Mouse (Mus musculus) testis, adult 10 weeks (tissue): ENCODE measurements around the gene Gm10057. TPM values are rescaled to one million over a fixed set of nuclear protein-coding genes. Genes with fewer than 3 reads are reported as not detected.

Experiments
- polyA plus RNA-seq: library from polyadenylated mRNA; stranded (reverse); fragments of 350-450 nt; fragmentation: Illumina TruSeq; extraction: RNeasy Lipid Tissue Mini Kit (QIAGEN cat#74804); gene quantifications from one replicate; pipeline ENCODE4 v1.2.3, GENCODE M21; 2014; ENCODE audit warnings: low read depth, low replicate concordance

Gene Gm10057
- polyA plus RNA-seq: 59.1 TPM

GRCm38 (mm10) chrX:154054939-154055338 is at the start of gene Gm10057:
Gene Gm10057 (minus strand): TSS chrX:154055039.

GRCm38 (mm10) chrX:154033727-154034126 is 21.1 kb downstream of the Gm10057 start, which contains the start of gene 4921511M17Rik:
Gene 4921511M17Rik (minus strand): TSS chrX:154033827.

GRCm38 (mm10) chrX:154012540-154012939 is 42.3 kb downstream of the Gm10057 start, which contains the start of gene Samt1:
Gene Samt1 (minus strand): TSS chrX:154012640.

Other genes starting within 250 kb of the Gm10057 start
- 1.6 TPM for gene Spin2c, start 222.8 kb downstream of the Gm10057 start, polyA plus RNA-seq
- 38.8 TPM for gene Samt1, start 42.4 kb downstream of the Gm10057 start, polyA plus RNA-seq
- 38.8 TPM for gene 4921511M17Rik, start 21.2 kb downstream of the Gm10057 start, polyA plus RNA-seq
- gene Gm15140, start 65.6 kb upstream of the Gm10057 start, polyA plus RNA-seq: 3.8 TPM